Mouse (Mus musculus): ENCODE measurements around the gene Hoxb4. TPM values are rescaled to one million over a fixed set of nuclear protein-coding genes. Genes with fewer than 3 reads are reported as not detected.

Gene Hoxb4
- total RNA-seq, 1 experiment from 2014 or later = 4.0 TPM

DNA sequence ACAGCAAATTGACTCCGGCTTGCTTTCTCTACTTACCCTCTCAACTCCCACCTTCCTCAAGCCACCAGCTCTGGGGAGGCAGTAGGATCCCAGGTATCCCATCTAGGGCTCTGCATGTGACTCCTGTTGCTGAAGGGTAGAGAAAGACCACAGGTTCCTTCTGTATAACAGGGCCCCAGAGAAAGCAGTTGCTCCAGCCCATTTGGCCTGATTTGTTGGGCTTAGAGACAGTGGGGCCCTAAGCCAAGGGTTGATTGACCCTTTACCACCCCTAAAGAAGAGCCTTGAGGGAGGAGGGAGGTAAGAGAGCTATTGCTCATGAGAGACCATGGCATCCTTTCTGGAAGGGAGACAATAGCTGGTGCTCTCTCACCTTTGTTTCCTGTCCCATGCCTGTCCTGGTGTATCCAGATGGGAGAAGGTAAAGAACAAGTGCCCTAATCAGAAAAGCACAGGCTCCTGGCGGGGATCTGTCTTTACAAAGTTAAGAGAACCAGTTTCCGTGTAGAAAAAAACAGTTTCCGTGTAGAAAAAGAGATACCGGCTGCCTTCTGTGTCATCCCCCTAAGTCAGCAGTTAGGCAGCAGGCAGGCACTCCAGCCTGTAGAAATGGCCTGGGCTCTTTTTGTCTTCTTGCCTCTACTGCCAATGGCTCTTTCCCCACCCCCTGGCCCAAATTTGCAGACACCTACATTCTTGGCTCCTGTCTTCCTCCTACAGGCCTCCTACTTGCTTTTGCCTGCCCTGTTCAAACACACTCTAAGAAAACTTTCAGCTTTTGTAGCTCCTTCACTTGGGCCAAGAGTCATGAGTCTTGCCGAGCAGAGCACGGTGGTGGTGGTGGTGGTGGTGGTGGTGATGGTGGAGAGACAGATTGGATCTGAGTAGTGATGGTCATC is 21.1 kb downstream of the Hoxb4 start:
- ATAC-seq (replicated peaks in 1 of 2; ENCODE audit: insufficient read depth in 1 of 2, low FRiP score in 2 of 2, low TSS enrichment in 1 of 2, low read depth in 1 of 2, poor library complexity in 2 of 2, severe bottlenecking in 2 of 2) = no peak

DNA sequence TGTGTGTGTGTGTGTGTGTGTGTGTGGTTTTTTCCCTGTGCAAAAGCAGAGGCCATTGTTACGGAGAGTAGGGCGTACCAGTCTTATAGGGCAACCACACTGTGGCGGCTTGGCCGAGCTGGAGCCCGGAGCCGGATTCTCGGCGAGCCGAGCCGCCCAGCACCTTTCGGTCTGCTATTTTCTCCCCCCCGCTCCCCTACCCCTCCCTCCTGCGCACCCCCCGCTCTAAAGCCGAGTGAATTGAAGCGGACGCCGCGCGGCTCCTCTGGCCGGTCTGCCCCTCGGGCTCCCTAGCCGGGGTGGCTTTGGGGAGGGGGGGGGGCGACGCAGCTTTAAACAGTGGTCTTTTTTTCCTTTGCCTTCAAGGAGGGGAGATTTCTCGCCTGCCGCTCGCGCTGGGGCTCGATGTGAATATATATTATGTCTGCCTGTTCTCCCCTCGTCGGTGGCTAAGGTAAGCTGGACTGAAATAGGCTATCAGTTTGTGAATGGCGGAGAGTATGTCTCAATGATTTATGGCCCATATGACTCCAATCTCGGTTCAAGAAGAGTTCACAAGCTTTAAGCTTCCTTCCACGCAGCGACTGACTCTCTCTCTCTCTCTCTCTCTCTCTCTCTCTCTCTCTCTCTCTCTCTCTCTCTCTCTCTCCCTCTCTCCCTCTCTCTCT is 22.8 kb downstream of the Hoxb4 start:
- ATAC-seq (replicated peaks in 1 of 2; ENCODE audit: insufficient read depth in 1 of 2, low FRiP score in 2 of 2, low TSS enrichment in 1 of 2, low read depth in 1 of 2, poor library complexity in 2 of 2, severe bottlenecking in 2 of 2) = 0 out of 4 replicates have a peak, but pooled peaks have one; percentile 12 to 29

DNA sequence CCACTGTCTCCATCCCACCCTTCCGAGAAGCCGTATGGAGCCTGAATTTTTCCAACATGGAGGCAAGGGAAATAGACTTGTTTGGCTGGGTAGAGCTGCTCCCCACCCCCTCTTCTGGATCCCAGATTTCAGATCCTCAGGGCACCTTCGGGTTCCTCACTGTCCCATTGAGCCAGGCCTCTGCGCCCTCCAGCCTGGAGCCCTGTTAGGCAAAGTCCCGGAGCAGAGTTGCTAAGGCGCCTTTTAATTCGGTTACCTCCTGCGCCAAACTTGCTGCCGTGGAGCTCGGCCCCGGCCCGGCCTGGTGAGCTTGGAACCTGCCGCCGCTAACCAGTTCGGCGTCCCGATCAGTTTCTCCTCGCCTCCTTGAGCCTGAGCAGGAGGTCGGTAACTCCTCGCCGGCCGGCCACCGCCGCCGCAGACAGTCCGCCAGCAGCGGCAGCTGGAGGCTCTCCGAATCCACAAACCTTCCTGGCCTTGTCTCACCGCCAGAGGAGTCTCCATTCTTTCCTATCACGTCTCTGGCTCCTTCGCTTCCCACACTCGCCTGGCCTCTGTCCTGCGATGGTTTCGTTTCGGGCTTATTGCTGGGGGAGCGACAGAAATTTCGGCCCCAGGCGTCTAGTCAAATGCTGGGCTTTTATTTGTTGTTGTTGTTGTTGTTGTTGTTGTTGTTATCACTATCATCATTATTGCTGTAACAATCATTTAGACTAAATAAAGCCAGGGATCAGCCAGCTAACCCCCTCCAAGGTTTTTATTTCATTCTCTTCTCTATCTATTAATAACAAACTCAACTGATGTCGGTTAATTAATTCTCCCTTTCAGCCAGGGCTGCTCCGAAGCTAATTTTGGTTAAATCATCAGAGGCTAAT is 23.9 kb downstream of the Hoxb4 start:
- no peak for ATAC-seq (replicated peaks in 1 of 2; ENCODE audit: insufficient read depth in 1 of 2, low FRiP score in 2 of 2, low TSS enrichment in 1 of 2, low read depth in 1 of 2, poor library complexity in 2 of 2, severe bottlenecking in 2 of 2)

DNA sequence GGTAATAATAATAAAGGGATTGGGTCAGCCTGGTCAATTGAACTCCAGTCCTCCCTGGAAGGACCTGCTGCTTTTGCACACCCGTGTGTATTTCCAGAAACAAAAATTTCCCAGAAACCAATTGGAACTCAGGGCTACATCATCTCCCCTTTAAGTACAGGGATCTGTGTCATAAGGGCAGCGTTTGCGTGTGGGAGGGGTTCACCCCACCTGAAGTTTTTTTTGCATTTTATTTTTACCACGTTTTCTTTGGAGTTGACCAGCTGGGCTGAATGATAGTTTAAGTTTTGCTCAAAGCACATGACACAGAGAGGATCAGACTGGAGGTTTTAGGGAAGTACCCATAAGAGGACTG is 24.5 kb downstream of the Hoxb4 start:
- no peak for ATAC-seq (replicated peaks in 1 of 2; ENCODE audit: insufficient read depth in 1 of 2, low FRiP score in 2 of 2, low TSS enrichment in 1 of 2, low read depth in 1 of 2, poor library complexity in 2 of 2, severe bottlenecking in 2 of 2)

DNA sequence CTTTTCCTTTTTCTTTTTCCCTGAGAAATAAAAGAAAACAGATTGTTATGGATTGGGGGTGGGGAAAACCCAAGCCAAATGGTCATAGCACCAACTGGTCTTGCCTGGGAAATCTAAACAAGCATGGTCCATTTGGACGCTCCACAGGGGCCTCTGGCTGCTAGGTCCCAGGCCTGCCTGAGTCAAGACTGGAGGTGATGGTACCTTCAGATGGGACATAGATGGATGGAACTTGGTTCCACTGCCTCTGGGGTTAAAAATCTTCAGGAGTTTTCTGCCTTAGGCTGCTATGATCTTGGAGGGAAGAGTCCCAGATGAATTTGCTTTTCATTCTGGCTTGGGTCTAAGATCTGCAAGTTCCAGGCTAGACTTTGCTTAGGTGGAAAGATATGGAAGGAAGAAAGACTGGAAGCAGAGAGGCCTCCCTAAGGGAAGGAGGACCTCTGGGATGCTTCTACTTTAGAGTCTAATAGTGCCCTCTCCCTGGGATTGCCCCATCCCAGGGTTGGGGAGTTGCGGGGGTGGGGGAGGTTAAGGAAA is 25.2 kb downstream of the Hoxb4 start:
- ATAC-seq (replicated peaks in 1 of 2; ENCODE audit: insufficient read depth in 1 of 2, low FRiP score in 2 of 2, low TSS enrichment in 1 of 2, low read depth in 1 of 2, poor library complexity in 2 of 2, severe bottlenecking in 2 of 2) = no peak

DNA sequence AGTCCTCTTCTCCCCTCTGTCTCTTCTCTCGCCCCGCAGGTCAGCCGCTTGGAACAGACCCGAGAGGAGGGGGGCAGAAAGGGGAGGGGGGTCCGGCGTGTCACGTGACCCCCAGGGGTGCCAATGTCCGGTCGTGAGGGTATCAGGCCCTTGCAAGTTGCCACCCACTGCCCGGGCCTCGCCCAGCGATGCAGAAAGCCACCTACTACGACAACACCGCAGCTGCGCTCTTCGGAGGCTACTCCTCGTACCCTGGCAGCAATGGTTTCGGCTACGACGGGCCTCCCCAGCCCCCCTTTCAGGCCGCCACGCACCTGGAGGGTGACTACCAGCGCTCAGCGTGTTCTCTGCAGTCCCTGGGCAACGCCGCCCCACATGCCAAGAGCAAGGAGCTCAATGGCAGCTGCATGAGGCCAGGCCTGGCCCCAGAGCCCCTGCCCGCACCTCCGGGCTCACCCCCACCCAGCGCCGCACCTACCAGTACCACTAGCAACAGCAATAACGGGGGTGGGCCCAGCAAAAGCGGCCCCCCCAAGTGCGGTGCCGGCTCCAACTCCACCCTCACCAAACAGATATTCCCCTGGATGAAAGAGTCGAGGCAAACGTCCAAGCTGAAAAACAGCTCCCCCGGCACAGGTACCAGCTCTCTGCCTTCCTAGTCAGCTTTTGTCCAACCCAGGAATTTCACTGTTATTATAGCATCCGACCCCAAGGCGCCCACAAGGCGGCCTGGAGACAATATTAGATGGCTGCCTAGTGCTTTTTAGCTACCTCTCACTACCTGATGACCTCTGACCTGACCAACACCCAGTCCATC is 26.2 kb downstream of the Hoxb4 start:
- ATAC-seq (replicated peaks in 1 of 2; ENCODE audit: insufficient read depth in 1 of 2, low FRiP score in 2 of 2, low TSS enrichment in 1 of 2, low read depth in 1 of 2, poor library complexity in 2 of 2, severe bottlenecking in 2 of 2) = no peak

DNA sequence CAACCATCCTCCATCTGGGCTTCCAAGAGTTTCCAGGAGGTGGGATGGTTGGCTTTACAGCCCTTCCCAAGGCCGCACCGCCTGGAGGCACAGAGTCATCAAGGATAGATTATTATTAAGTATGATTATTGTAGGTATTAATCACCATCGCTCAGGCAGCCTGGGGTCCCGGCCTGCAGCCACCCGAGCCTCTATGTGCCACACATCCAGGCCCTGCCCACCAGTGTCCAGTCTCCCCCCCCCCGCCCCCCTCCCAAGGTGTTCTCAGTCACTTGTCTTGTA is 26.8 kb downstream of the Hoxb4 start:
- ATAC-seq (replicated peaks in 1 of 2; ENCODE audit: insufficient read depth in 1 of 2, low FRiP score in 2 of 2, low TSS enrichment in 1 of 2, low read depth in 1 of 2, poor library complexity in 2 of 2, severe bottlenecking in 2 of 2) = no peak

DNA sequence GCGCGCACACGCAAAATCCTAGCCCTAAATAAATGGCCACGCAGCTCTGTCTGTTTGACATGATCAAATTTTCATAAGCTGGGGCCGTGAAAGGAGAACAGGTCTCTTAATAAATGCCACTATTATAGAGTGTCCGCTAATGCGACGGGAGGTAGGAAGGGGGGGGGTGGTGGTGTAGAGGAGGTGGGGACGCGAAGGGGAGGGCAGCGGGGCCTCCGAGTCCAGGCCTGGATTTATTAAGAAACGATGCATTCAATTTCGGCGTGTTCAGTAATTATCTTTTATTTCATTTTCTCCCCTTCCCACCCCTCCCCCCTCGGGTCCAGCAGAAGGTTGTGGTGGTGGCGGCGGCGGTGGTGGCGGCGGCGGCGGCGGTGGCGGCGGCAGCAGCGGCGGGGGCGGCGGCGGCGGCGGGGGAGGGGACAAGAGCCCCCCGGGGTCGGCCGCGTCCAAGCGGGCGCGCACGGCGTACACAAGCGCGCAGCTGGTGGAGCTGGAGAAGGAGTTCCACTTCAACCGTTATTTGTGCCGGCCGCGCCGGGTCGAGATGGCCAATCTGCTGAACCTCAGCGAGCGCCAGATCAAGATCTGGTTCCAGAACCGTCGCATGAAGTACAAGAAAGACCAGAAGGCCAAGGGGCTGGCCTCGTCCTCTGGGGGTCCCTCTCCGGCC is 27.3 kb downstream of the Hoxb4 start:
- no peak for ATAC-seq (replicated peaks in 1 of 2; ENCODE audit: insufficient read depth in 1 of 2, low FRiP score in 2 of 2, low TSS enrichment in 1 of 2, low read depth in 1 of 2, poor library complexity in 2 of 2, severe bottlenecking in 2 of 2)

DNA sequence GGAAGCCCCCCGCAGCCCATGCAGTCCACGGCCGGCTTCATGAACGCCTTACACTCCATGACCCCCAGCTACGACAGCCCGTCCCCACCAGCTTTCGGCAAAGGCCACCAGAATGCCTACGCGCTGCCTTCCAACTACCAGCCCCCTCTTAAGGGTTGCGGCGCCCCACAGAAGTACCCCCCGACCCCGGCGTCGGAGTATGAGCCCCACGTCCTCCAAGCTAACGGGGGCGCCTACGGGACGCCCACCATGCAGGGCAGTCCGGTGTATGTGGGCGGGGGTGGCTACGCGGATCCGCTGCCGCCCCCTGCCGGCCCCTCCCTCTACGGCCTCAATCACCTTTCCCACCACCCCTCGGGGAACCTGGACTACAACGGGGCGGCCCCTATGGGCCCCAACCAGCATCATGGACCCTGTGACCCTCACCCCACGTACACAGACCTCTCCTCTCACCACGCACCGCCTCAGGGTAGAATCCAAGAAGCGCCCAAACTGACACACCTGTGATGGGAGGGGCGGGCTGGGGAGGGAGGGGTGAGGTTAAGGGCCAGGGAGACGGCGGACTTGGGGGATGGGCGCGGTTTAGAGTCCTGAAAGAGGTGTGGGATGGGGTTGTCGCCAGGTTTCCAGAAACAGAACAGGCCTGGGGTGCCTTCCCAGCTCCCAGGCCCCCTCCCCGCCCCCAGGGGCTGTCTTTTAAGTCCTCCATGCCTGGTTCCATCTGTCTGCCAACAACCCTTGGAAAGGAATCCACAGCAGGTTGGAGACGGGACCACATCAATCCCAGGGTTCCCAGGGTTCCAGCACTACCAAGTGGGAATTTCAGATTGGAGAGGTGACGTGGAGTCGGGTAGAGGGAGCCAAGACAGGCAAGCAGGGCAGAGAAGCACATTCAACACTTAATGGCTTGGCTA is 28.1 kb downstream of the Hoxb4 start:
- ATAC-seq (replicated peaks in 1 of 2; ENCODE audit: insufficient read depth in 1 of 2, low FRiP score in 2 of 2, low TSS enrichment in 1 of 2, low read depth in 1 of 2, poor library complexity in 2 of 2, severe bottlenecking in 2 of 2) = no peak

DNA sequence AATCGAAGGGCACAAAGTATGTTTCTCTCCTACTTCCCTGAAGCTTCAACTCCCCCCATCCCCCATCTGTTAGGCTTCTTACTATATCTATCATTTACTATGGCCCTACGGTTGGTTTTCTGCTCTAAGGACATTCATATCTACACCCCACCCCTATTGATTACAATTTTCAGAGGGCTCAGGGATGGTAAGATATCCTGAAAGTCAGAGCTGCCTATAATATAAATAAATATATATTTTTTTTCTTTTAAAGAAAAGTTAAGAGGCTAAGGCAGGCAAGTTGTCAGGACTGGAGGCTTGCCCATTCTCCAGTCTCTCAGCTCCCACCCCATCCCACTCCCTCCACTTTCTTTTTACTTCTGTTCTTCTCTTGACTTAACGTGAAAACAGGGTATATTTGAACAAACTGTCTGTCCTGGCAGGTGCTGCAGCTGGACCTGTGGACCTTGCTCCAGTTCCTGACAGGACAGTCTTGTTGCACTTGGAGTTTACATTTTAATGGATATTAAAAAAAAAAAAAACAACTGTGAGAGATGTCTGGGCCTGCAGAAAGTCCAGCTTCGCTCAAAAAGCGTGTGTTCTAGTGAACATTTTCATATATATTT is 29.0 kb downstream of the Hoxb4 start:
- ATAC-seq (replicated peaks in 1 of 2; ENCODE audit: insufficient read depth in 1 of 2, low FRiP score in 2 of 2, low TSS enrichment in 1 of 2, low read depth in 1 of 2, poor library complexity in 2 of 2, severe bottlenecking in 2 of 2) = no peak

DNA sequence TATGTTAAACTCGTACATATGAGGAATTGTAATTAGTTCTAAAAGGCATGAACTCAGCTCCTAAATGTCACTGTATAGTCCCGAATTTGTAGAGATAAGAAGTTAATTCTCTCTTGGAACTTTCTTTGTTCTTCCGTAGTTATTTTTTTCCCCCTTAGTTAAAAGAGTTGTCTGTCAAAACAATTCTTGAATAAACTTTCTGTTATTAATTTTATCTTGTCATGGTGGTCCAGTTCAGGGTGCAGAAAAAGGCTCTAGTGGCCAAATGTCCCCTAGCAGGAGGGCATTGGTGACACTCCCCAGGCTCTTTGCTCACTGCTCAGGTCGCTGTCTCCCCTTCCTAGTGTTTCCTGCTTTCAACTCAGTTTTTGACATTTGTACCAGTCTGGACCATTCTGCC is 29.6 kb downstream of the Hoxb4 start:
- ATAC-seq (replicated peaks in 1 of 2; ENCODE audit: insufficient read depth in 1 of 2, low FRiP score in 2 of 2, low TSS enrichment in 1 of 2, low read depth in 1 of 2, poor library complexity in 2 of 2, severe bottlenecking in 2 of 2) = no peak

DNA sequence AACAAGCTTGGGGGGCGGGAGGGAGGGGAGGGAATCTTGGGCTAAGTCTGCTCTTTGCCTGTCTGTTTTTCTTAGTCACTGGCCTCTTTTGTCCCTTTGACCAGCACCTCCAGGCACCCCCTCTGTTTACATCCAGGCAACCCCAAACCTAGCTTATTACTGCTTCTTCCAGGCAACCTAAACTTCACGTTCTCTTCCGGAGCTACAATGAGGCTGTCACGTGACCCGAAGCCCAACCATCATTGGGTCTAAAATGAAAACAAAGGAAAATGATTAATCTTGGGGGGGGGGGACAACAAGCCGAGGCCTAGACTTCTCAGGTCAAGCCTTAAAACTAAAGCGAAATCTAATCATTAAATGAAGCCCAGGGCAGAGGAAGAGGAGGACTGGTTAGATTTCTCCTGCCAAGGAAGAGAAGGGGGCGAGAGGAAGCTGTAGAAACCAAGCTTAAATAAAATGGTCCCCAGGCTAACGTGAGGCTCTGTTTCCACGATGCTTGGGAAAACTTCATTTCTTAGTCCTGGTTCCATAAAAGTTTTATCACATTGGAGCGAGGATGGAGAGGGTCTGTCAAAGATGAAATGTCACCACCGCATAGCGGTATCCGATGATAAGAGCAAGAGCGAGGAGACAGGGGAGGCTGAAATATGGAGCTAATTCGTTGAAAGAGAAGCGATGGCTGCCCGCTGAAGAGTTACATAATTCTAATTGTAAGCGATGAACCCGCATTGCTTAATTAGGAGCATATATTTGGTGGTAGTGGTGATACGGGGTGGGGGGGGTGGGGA is 30.3 kb downstream of the Hoxb4 start:
- ATAC-seq (replicated peaks in 1 of 2; ENCODE audit: insufficient read depth in 1 of 2, low FRiP score in 2 of 2, low TSS enrichment in 1 of 2, low read depth in 1 of 2, poor library complexity in 2 of 2, severe bottlenecking in 2 of 2) = no peak

DNA sequence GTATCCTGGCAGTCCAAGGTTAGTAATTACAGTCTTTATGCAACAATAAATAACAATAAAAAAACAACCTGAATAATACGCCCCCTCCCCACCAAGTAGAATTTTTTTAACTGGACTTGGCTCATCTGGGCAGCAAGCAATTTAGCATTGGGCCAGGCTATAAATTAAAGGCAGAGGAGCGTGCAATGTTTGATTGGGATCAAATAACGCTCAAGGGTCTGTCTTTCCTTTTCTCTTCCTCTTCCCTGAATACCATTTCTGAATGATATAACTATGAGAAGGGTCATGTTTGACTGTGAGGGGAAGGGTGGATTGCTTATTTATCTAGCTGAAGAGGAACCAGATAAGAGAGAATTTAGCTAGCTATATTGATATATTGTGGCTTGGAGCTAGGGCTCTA is 30.9 kb downstream of the Hoxb4 start:
- no peak for ATAC-seq (replicated peaks in 1 of 2; ENCODE audit: insufficient read depth in 1 of 2, low FRiP score in 2 of 2, low TSS enrichment in 1 of 2, low read depth in 1 of 2, poor library complexity in 2 of 2, severe bottlenecking in 2 of 2)

DNA sequence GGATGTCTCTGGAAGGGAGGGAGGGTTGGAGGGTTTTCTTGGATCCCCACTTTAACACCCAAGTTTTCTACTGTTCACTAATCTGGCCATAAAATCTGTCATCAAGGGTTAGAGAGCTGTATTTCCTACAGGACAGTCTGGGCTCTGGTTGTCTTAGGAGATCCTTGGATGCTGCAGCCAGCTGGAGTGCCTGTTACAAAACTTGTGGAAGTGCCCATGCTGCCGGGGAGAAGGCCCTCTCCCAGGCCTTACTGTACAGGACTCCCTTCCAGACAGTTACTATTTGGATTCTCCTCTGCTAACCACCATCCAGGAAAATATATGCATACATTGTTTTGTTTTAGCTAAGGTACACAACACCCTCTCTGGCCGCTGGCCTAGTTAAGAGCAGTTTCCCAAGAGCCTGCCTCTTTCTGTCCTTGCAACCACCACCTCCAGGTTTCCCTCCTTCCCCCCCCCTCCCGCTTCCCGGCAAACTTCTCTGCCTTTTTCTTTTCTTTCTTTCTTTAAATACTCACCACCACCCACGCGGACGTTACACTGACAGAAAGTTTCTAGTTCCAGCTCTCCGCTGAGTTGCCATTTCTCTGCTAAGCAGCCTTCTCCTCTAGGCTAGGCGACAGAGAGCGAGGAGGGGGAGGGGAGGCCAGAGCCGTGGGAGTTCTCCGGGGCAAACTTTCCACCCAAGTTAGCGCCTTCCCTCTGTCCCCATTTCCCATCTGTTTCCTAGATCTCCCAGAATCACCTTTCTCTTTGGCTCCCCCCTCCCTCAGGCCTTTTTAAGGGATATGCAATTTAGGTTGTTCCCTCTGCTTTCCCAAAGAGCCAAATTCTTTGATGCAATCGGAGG is 31.6 kb downstream of the Hoxb4 start:
- no peak for ATAC-seq (replicated peaks in 1 of 2; ENCODE audit: insufficient read depth in 1 of 2, low FRiP score in 2 of 2, low TSS enrichment in 1 of 2, low read depth in 1 of 2, poor library complexity in 2 of 2, severe bottlenecking in 2 of 2)

All from hematopoietic stem cell, adult 5-6 weeks (primary cell).